Mouse (Mus musculus) cortical plate, adult 2 months (tissue): ENCODE results near the gene Lyrm4.

Experiments used
- CTCF ChIP-seq: fragments of 200-500 bp; IDR thresholded peaks from 2 replicates; pipeline ENCODE4 v1.5.1; 2011; ENCODE audit warnings: mild to moderate bottlenecking, control low read depth, low read length; ENCODE audit not compliant: insufficient read depth; ENCODE audit errors: extremely low read depth
- POLR2A ChIP-seq: fragments of 200-500 bp; IDR thresholded peaks from 2 replicates; pipeline ENCODE4 v1.6.1; 2011; ENCODE audit warnings: mild to moderate bottlenecking, low read length, control low read depth; ENCODE audit not compliant: insufficient read depth; ENCODE audit errors: extremely low read depth

GRCm38 (mm10) chr13:35968719-35969430, 148.5 kb downstream of the Lyrm4 start:
- TF ChIP-seq CTCF (no peak), POLR2A (no peak)
